Mouse (Mus musculus): ENCODE data around the gene Tlx1. TPM values are rescaled to one million over a fixed set of nuclear protein-coding genes. Genes with fewer than 3 reads are reported as not detected.

Gene Tlx1
- polyA plus RNA-seq, 1 experiment = not detected

- TF ChIP-seq CTCF (IDR thresholded peaks at IDR 0.05; ENCODE audit: insufficient read depth, low read depth, low read length) (no peak), POLR2A (IDR thresholded peaks at IDR 0.05; ENCODE audit: insufficient read depth, low read depth, low read length) (no peak)
- no peak overlapping the region for H3K4me3 ChIP-seq (ENCODE audit: insufficient read depth, low read depth, low read length)
- H3K27ac ChIP-seq (ENCODE audit: insufficient read depth, low read depth, low read length) = no peak overlapping the region
- H3K4me1 ChIP-seq (ENCODE audit: control insufficient read depth, insufficient read depth, low read length) = peaks cover 5% of the 10 kb centered on the region; the same call in 1 of the 2 replicates
- WGBS = 16% methylated on average over 3 of the region's 3 CpGs
Observed at GRCm38 (mm10) chr19:45142531-45142930, 7.9 kb upstream of the Tlx1 start.

DNA sequence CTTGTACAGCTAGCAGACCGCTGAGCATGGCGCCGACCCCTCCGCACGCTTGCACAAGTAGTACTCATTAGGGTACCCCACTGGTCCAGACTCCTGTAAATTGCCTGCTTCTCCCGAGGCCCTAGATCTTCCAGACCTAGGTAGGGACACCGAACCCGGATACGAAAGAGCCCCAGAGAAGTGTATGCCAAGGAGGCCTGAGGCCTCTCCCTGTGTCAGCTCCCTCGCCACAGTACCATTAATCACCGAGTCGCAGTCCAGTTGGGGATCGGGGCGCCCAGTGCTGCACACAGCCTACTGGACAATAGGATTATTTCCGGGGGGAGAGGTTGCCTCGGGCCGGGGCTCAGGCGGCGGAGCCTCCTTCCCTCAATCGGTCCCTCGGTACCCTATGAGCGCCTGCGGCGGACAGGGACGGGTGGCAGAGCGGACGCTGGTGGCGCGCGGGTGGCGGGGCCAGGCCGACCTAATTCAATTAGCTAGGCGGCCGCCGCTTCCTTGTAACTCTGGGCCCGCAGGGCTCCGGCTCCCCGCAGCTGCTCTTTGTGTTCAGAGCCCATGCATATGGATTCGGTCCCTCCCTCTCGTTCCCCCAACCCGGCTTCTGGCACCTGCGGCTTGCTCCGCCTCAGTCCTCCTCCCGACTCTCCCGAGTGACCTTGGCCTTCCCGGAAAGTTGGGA lies 7.1 kb upstream of the Tlx1 start:
- WGBS = 4% methylated on average over 46 of the region's 46 CpGs

GRCm38 (mm10) chr19:45147071-45147470 lies 3.4 kb upstream of the Tlx1 start:
- TF ChIP-seq POLR2A (IDR thresholded peaks at IDR 0.05; ENCODE audit: insufficient read depth, low read depth, low read length) = no peak
- TF ChIP-seq CTCF (IDR thresholded peaks at IDR 0.05; ENCODE audit: insufficient read depth, low read depth, low read length) = no peak
- no peak overlapping the region for H3K27ac ChIP-seq (ENCODE audit: insufficient read depth, low read depth, low read length)
- H3K4me3 ChIP-seq (ENCODE audit: insufficient read depth, low read depth, low read length) = no peak overlapping the region
- peaks cover 10% of the 10 kb centered on the region for H3K4me1 ChIP-seq (ENCODE audit: control insufficient read depth, insufficient read depth, low read length)
- 6% methylated on average over 4 of the region's 4 CpGs for WGBS

More for the DNA sequence above, 7.1 kb upstream of the Tlx1 start:
- TF ChIP-seq POLR2A (IDR thresholded peaks at IDR 0.05; ENCODE audit: insufficient read depth, low read depth, low read length) (no peak), CTCF (IDR thresholded peaks at IDR 0.05; ENCODE audit: insufficient read depth, low read depth, low read length) (no peak)
- no peak overlapping the region for H3K27ac ChIP-seq (ENCODE audit: insufficient read depth, low read depth, low read length)
- no peak overlapping the region for H3K4me3 ChIP-seq (ENCODE audit: insufficient read depth, low read depth, low read length)
- H3K4me1 ChIP-seq (ENCODE audit: control insufficient read depth, insufficient read depth, low read length) = peaks cover 5% of the 10 kb centered on the region; the same call in 1 of the 2 replicates

GRCm38 (mm10) chr19:45151361-45152182 lies 1.1 kb downstream of the Tlx1 start:
- no peak overlapping the region for H3K27ac ChIP-seq (ENCODE audit: insufficient read depth, low read depth, low read length)
- H3K4me1 ChIP-seq (ENCODE audit: control insufficient read depth, insufficient read depth, low read length) = peaks cover 5% of the 10 kb centered on the region; the same call in 1 of the 2 replicates
- WGBS = 4% methylated on average over 36 of the region's 36 CpGs
- H3K4me3 ChIP-seq (ENCODE audit: insufficient read depth, low read depth, low read length) = no peak overlapping the region
- TF ChIP-seq CTCF (IDR thresholded peaks at IDR 0.05; ENCODE audit: insufficient read depth, low read depth, low read length) (no peak), POLR2A (IDR thresholded peaks at IDR 0.05; ENCODE audit: insufficient read depth, low read depth, low read length) (no peak)

DNA sequence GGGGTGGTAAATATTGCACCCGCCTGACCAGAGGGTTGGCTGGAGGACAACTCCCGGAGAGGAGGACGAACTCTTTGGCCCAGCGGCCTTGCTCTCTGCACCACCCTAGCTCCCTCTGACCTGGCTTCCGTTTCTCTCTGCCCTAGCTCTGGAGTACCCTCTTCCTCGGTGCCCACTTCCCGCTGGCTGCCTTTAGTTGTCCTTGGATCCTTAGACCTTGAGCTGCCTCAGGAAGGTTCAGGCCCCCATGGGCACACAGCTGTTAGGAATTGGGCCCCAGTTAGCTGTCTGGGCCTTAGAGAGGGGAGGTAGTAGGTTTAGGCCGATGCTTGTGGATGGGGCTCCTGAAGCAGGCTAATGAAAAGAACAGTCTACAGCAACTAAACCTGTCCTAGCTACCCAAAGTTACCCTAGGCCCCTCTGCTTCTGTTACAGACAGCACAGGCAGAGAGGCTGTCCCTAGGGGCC lies 1.7 kb downstream of the Tlx1 start:
- Histone ChIP-seq H3K4me3 (ENCODE audit: insufficient read depth, low read depth, low read length) (no peak overlapping the region), H3K4me1 (ENCODE audit: control insufficient read depth, insufficient read depth, low read length) (peaks cover 5% of the 10 kb centered on the region; the same call in 1 of the 2 replicates), H3K27ac (ENCODE audit: insufficient read depth, low read depth, low read length) (no peak overlapping the region)
- TF ChIP-seq POLR2A (IDR thresholded peaks at IDR 0.05; ENCODE audit: insufficient read depth, low read depth, low read length) = no peak
- TF ChIP-seq CTCF (IDR thresholded peaks at IDR 0.05; ENCODE audit: insufficient read depth, low read depth, low read length) = no peak
- WGBS = 8% methylated on average over 8 of the region's 8 CpGs

GRCm38 (mm10) chr19:45153311-45154058 lies 3.0 kb downstream of the Tlx1 start:
- no peak overlapping the region for H3K27ac ChIP-seq (ENCODE audit: insufficient read depth, low read depth, low read length)
- 2% methylated on average over 44 of the region's 44 CpGs for WGBS
- H3K4me1 ChIP-seq (ENCODE audit: control insufficient read depth, insufficient read depth, low read length) = peaks cover 5% of the 10 kb centered on the region; the same call in 1 of the 2 replicates
- TF ChIP-seq CTCF (IDR thresholded peaks at IDR 0.05; ENCODE audit: insufficient read depth, low read depth, low read length) (no peak), POLR2A (IDR thresholded peaks at IDR 0.05; ENCODE audit: insufficient read depth, low read depth, low read length) (no peak)
- no peak overlapping the region for H3K4me3 ChIP-seq (ENCODE audit: insufficient read depth, low read depth, low read length)

GRCm38 (mm10) chr19:45154059-45154386 lies 3.5 kb downstream of the Tlx1 start:
- peaks cover 5% of the 10 kb centered on the region; the same call in 1 of the 2 replicates for H3K4me1 ChIP-seq (ENCODE audit: control insufficient read depth, insufficient read depth, low read length)
- no peak for TF ChIP-seq POLR2A (IDR thresholded peaks at IDR 0.05; ENCODE audit: insufficient read depth, low read depth, low read length)
- no peak for TF ChIP-seq CTCF (IDR thresholded peaks at IDR 0.05; ENCODE audit: insufficient read depth, low read depth, low read length)
- 3% methylated on average over 24 of the region's 24 CpGs for WGBS

DNA sequence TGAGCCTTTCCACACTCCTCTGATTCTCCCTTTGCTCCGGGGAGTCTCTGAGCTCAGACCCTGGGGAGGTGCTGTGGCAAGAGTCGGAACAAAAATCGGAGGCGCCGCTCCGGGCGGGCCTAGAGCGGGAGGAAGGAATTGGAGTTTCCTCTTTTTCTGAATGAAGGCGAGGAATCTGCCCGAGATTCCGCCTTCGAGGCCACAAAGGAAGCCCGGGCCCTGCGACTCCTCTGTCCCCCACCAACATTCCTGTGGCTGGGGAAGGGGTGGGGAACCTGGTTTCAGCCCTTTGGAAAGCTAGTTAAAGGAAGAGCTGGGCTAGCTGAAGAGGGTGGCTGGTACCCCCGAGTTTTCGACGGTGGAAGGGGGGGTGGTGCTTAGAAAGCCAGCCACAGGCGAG lies 4.0 kb downstream of the Tlx1 start:
- H3K4me3 ChIP-seq (ENCODE audit: insufficient read depth, low read depth, low read length) = no peak overlapping the region
- no peak for TF ChIP-seq POLR2A (IDR thresholded peaks at IDR 0.05; ENCODE audit: insufficient read depth, low read depth, low read length)
- no peak for TF ChIP-seq CTCF (IDR thresholded peaks at IDR 0.05; ENCODE audit: insufficient read depth, low read depth, low read length)
- 2% methylated on average over 18 of the region's 18 CpGs for WGBS
- H3K4me1 ChIP-seq (ENCODE audit: control insufficient read depth, insufficient read depth, low read length) = peaks cover 5% of the 10 kb centered on the region; the same call in 1 of the 2 replicates
- no peak overlapping the region for H3K27ac ChIP-seq (ENCODE audit: insufficient read depth, low read depth, low read length)

More at GRCm38 (mm10) chr19:45154059-45154386, 3.5 kb downstream of the Tlx1 start:
- H3K4me3 ChIP-seq (ENCODE audit: insufficient read depth, low read depth, low read length) = no peak overlapping the region
- H3K27ac ChIP-seq (ENCODE audit: insufficient read depth, low read depth, low read length) = no peak overlapping the region
